Mouse (Mus musculus) brain, embryonic 14.5 days (tissue): ENCODE results near the gene Angptl6.

ENCODE experiments used
- CTCF ChIP-seq: fragments of 200-500 bp; IDR thresholded peaks from 2 replicates; pipeline ENCODE4 v1.5.1; 2012; ENCODE audit warnings: inconsistent platforms, mild to moderate bottlenecking, moderate library complexity, borderline replicate concordance; ENCODE audit not compliant: insufficient read depth, insufficient read length; ENCODE audit errors: extremely low read depth
- POLR2A ChIP-seq: fragments of 200-500 bp; IDR thresholded peaks from 2 replicates; pipeline ENCODE4 v1.6.1; 2012; ENCODE audit warnings: mild to moderate bottlenecking, inconsistent platforms, borderline replicate concordance; ENCODE audit not compliant: poor library complexity, insufficient read depth, insufficient read length, severe bottlenecking; ENCODE audit errors: extremely low read depth

DNA sequence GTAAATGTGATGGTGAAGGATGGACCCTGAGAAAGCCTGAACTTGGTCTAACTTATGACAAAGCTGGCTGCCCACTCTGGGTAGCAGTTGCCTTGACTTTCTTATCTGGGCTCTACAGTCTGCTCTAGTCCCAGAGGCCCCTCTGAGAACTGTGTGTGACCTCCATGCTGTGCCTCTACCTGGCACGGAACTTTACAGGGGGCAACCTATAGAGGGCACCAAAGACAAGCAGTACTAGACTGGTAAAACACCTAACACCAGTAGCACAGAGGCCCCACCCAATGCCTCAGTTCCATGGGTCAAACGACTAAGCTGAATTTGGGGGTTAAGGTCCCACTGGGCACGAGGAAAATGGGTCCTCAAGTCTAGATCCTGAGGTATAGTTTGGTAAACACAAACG is 36.6 kb upstream of the Angptl6 start:
- peak; percentile 20; the same call in 1 of the 2 replicates for TF ChIP-seq CTCF
- TF ChIP-seq POLR2A, result no peak
